Mouse (Mus musculus): ENCODE data around the gene Lman2.

The Lman2 gene

GRCm38 (mm10) chr13:55362453-55363060 is at the start of gene Lman2:
Gene Lman2, minus strand, starts transcription at chr13:55362783.
- ChIA-PET POLR2A (interaction anchor here (0.6 to 2.8 kb wide), 48 partner anchors 9 to 596 kb away, joined by 3 to 17 read pairs (median 4); partner anchors contain the start of genes Grk6 (in 2 of the 4), Ddx41 (in 1 of the 4), Mxd3 (in 1 of the 4) and Prelid1 (in 1 of the 4)), CTCF (interaction anchor here (0.6 to 1.7 kb wide), 8 partner anchors 16 to 74 kb away, joined by 3 to 7 read pairs (median 4); partner anchors contain the start of gene Mxd3 (in 1 of the 4))

GRCm38 (mm10) chr13:55411826-55412225 is 49.2 kb upstream of the Lman2 start:
- CTCF ChIA-PET = interaction anchor here in 2 of 4 experiments (0.6 to 1.5 kb wide), 3 partner anchors 8 to 105 kb away, joined by 3 to 4 read pairs (median 3); no protein-coding TSS in a partner anchor
- POLR2A ChIA-PET = no interaction called here

- ChIA-PET POLR2A (interaction anchor here in 2 of 4 experiments (0.6 to 1.4 kb wide), 6 partner anchors 9 to 62 kb away, joined by 3 read pairs; partner anchors contain the start of gene Grk6 (in 1 of the 2)), CTCF (interaction anchor here in 3 of 4 experiments (0.5 to 2.3 kb wide), 6 partner anchors 10 to 120 kb away, joined by 3 to 11 read pairs (median 6); no protein-coding TSS in a partner anchor)
These were observed 46.0 kb upstream of the Lman2 start for GRCm38 (mm10) chr13:55408546-55409120.

GRCm38 (mm10) chr13:55407341-55407740 is 44.8 kb upstream of the Lman2 start:
- POLR2A ChIA-PET = interaction anchor here in 2 of 4 experiments (0.5 to 1.4 kb wide), 5 partner anchors 13 to 232 kb away, joined by 3 to 4 read pairs (median 3); no protein-coding TSS in a partner anchor
- CTCF ChIA-PET = interaction anchor here (0.5 to 2.3 kb wide), 6 partner anchors 11 to 110 kb away, joined by 3 to 10 read pairs (median 6); no protein-coding TSS in a partner anchor

GRCm38 (mm10) chr13:55405783-55406390 is 43.3 kb upstream of the Lman2 start:
- CTCF ChIA-PET = interaction anchor here (0.5 to 2.2 kb wide), 48 partner anchors 9 to 567 kb away, joined by 3 to 19 read pairs (median 4); partner anchors contain the start of genes Grk6 (in 2 of the 4), Pdlim7 (in 2 of the 4), Pfn3 (in 2 of the 4) and Ddx41 (in 1 of the 4)
- POLR2A ChIA-PET = interaction anchor here in 3 of 4 experiments (0.5 to 2.1 kb wide), 11 partner anchors 12 to 134 kb away, joined by 3 to 6 read pairs (median 3); partner anchors contain the start of gene Grk6 (in 1 of the 3)

GRCm38 (mm10) chr13:55404853-55405782 is 42.5 kb upstream of the Lman2 start:
- ChIA-PET CTCF (interaction anchor here (0.5 to 2.2 kb wide), 53 partner anchors 8 to 566 kb away, joined by 3 to 19 read pairs (median 4); partner anchors contain the start of genes Grk6 (in 2 of the 4), Pdlim7 (in 2 of the 4), Pfn3 (in 2 of the 4) and Ddx41 (in 1 of the 4)), POLR2A (interaction anchor here (0.5 to 2.1 kb wide), 12 partner anchors 12 to 135 kb away, joined by 3 to 6 read pairs (median 3); partner anchors contain the start of gene Grk6 (in 1 of the 4))

GRCm38 (mm10) chr13:55403935-55404852 is 41.6 kb upstream of the Lman2 start:
- POLR2A ChIA-PET = interaction anchor here in 3 of 4 experiments (0.7 to 2.1 kb wide), 6 partner anchors 12 to 68 kb away, joined by 3 to 6 read pairs (median 5); no protein-coding TSS in a partner anchor
- CTCF ChIA-PET = interaction anchor here (0.7 to 2.2 kb wide), 17 partner anchors 10 to 113 kb away, joined by 3 to 15 read pairs (median 6); partner anchors contain the start of gene Pdlim7 (in 1 of the 4)

- CTCF ChIA-PET = interaction anchor here in 3 of 4 experiments (0.8 to 1.6 kb wide), 5 partner anchors 10 to 69 kb away, joined by 3 to 6 read pairs (median 3); no protein-coding TSS in a partner anchor
- POLR2A ChIA-PET = interaction anchor here in 2 of 4 experiments (1.6 kb wide), 2 partner anchors 11 to 14 kb away, joined by 3 read pairs; no protein-coding TSS in a partner anchor
These were observed 40.7 kb upstream of the Lman2 start for GRCm38 (mm10) chr13:55403266-55403665.

GRCm38 (mm10) chr13:55400039-55400346 is 37.4 kb upstream of the Lman2 start:
- ChIA-PET CTCF (no interaction called here), POLR2A (no interaction called here)

- ChIA-PET POLR2A (no interaction called here), CTCF (no interaction called here)
These were observed 36.9 kb upstream of the Lman2 start for GRCm38 (mm10) chr13:55399300-55400038.

GRCm38 (mm10) chr13:55398088-55398487 is 35.5 kb upstream of the Lman2 start, which contains the start of gene Slc34a1:
Gene Slc34a1, plus strand, starts transcription at chr13:55398187.
- POLR2A ChIA-PET = no interaction called here
- CTCF ChIA-PET = interaction anchor here in 1 of 4 experiments (0.7 kb wide), 1 partner anchor 113 kb away, joined by 3 read pairs; no protein-coding TSS in a partner anchor

GRCm38 (mm10) chr13:55392933-55393332 is 30.4 kb upstream of the Lman2 start:
- ChIA-PET CTCF (interaction anchor here (0.5 to 3.1 kb wide), 39 partner anchors 8 to 635 kb away, joined by 3 to 43 read pairs (median 4); partner anchors contain the start of genes Lman2 (in 2 of the 4), Grk6 (in 1 of the 4), Mxd3 (in 1 of the 4) and Rgs14 (in 1 of the 4)), POLR2A (interaction anchor here in 2 of 4 experiments (0.6 to 1.6 kb wide), 17 partner anchors 10 to 244 kb away, joined by 3 to 5 read pairs (median 3); partner anchors contain the start of genes Mxd3 (in 2 of the 2) and Grk6 (in 1 of the 2))

GRCm38 (mm10) chr13:55391626-55392029 is 29.0 kb upstream of the Lman2 start:
- CTCF ChIA-PET = interaction anchor here in 1 of 4 experiments (1.5 to 3.1 kb wide), 3 partner anchors 43 to 63 kb away, joined by 4 to 43 read pairs (median 8); partner anchors contain the start of gene Mxd3
- POLR2A ChIA-PET = interaction anchor here in 1 of 4 experiments (1.3 kb wide), 1 partner anchor 62 kb away, joined by 3 read pairs; the partner anchor contains the start of gene Mxd3

GRCm38 (mm10) chr13:55390644-55391043 is 28.1 kb upstream of the Lman2 start:
- CTCF ChIA-PET = interaction anchor here in 2 of 4 experiments (0.6 to 1.6 kb wide), 8 partner anchors 12 to 1470 kb away, joined by 3 to 12 read pairs (median 5); no protein-coding TSS in a partner anchor

GRCm38 (mm10) chr13:55381790-55382189 is 19.2 kb upstream of the Lman2 start:
- CTCF ChIA-PET = interaction anchor here in 1 of 4 experiments (1.1 kb wide), 1 partner anchor 11 kb away, joined by 3 read pairs; no protein-coding TSS in a partner anchor
- POLR2A ChIA-PET = interaction anchor here in 1 of 4 experiments (0.5 to 1.9 kb wide), 3 partner anchors 18 to 65 kb away, joined by 3 to 4 read pairs (median 3); partner anchors contain the start of gene Mxd3

More at GRCm38 (mm10) chr13:55390644-55391043, 28.1 kb upstream of the Lman2 start:
- POLR2A ChIA-PET = interaction anchor here in 2 of 4 experiments (0.8 to 1.1 kb wide), 3 partner anchors 27 to 84 kb away, joined by 3 to 4 read pairs (median 3); no protein-coding TSS in a partner anchor

Data from embryonic stem cell, embryonic (primary cell).